Mouse (Mus musculus) heart, adult 2 months (tissue): ENCODE measurements around the gene Dzip1.

ENCODE experiments used
- CTCF ChIP-seq: fragments of 200-600 bp; IDR thresholded peaks from 2 replicates; pipeline ENCODE4 v1.8.1; 2022; ENCODE audit warnings: antibody characterized with exemption, mild to moderate bottlenecking, moderate library complexity
- EP300 ChIP-seq: fragments of 200-500 bp; IDR thresholded peaks from 2 replicates; pipeline ENCODE4 v1.6.1; 2011; ENCODE audit warnings: low read depth, low read length, control low read depth; ENCODE audit not compliant: insufficient read depth
- POLR2A ChIP-seq: fragments of 200-500 bp; IDR thresholded peaks from 2 replicates; pipeline ENCODE4 v1.6.1; 2011; ENCODE audit warnings: mild to moderate bottlenecking, low read depth, low read length, control low read depth; ENCODE audit not compliant: insufficient read depth

DNA sequence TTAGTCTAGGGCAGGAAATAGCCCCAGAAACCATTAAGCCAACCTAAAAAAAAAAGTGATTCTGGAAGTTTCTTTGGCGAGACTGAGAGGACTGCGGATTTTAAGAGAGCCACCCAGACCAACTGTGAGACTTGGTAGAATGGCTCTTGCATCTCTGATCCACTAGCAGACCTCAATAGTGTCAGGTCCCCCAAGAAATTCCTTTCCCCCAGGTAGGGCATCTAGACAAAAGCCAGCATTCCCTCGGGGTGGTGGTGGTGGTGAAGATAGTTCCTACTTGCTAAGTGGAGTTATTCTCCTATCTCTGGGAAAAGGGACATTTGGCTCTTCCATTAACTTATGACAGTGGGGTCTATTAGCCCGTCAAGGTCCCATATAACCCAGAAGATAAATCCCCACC, 11.7 kb upstream of the Dzip1 start:
- TF ChIP-seq EP300 = no peak
- TF ChIP-seq CTCF = no peak
- TF ChIP-seq POLR2A = no peak
